In genomic region chr12:84284885-84285592, GRCm38 (mm10) we compare ENCODE assay signal across 8 mouse cellular contexts. TPM values are rescaled to one million over a fixed set of nuclear protein-coding genes. Genes with fewer than 3 reads are reported as not detected.
A peak's percentile ranks its signal among the peaks of the same experiment; 100 is the strongest.
DNase-seq lines count a peak whose midpoint lies in the region; ATAC-seq and TF ChIP-seq lines count a peak whose summit lies in the region.

Gene Ptgr2, plus strand, starts transcription at chr12:84285232.

- no peaks in the 10 kb centered on the region for H3K27me3 ChIP-seq in Patski
- H3K27me3 ChIP-seq in hindbrain, embryonic 13.5 days, result no peaks in the 10 kb centered on the region

- no peak for TF ChIP-seq CTCF in Patski (IDR thresholded peaks at IDR 0.05)

- no peaks in the 10 kb centered on the region for H3K9me3 ChIP-seq in hindbrain, embryonic 13.5 days

- DNase-seq in Patski (ENCODE audit: low read depth, low spot score), result peak; percentile 42
- DNase-seq in cerebellum, postnatal 14 days, result peak; percentile 88 to 94
- DNase-seq in frontal cortex, postnatal 14 days (ENCODE audit: low spot score in 2 of 2), result peak; percentile 80 to 90
- DNase-seq in layer of hippocampus, postnatal 25 days (ENCODE audit: extremely low spot score in 1 of 2, low spot score in 1 of 2), result peak; percentile 57 to 67
- peak; percentile 98 for DNase-seq in lung, postnatal 25 days (ENCODE audit: low spot score)
- peak; percentile 99 for DNase-seq in retina, embryonic 14.5 days (ENCODE audit: low spot score)
- peak; percentile 93 for DNase-seq in thymus, postnatal 4 days

- ATAC-seq in Patski, result peak; percentile 60
- peak; percentile 90 for ATAC-seq in hindbrain, embryonic 13.5 days (ENCODE audit: low FRiP score)

- peak within 1 kb of the TSS; percentile 30 for H3K27ac ChIP-seq in hindbrain, embryonic 13.5 days

- CTCF ChIA-PET in Patski (lab: Charles Lee), result no interaction called here

- WGBS in hindbrain, embryonic 13.5 days, result under 1% methylated on average over 39 of the region's 39 CpGs

- H3K9ac ChIP-seq in hindbrain, embryonic 13.5 days, result peak within 1 kb of the TSS; percentile 72

- peak within 1 kb of the TSS; percentile 57 for H3K4me3 ChIP-seq in hindbrain, embryonic 13.5 days

- POLR2A ChIA-PET in Patski (lab: Charles Lee), result no interaction called here

- in situ Hi-C loops in Patski (cut with MboI; ENCODE audit: low pct_unique_long_range_greater_than_20kb), result no loop called here

- H3K4me2 ChIP-seq in hindbrain, embryonic 13.5 days, result peak within 1 kb of the TSS; percentile 67

- peaks cover 11% of the 10 kb centered on the region for H3K4me1 ChIP-seq in hindbrain, embryonic 13.5 days (replicated peaks)

- no peaks in the 10 kb centered on the region for H3K36me3 ChIP-seq in hindbrain, embryonic 13.5 days

RNA-seq across cellular contexts. Expression of gene Ptgr2, which starts in this region (rescaled TPM):
- polyA plus RNA-seq in Patski (2021), result 39.1 TPM
- 14.2 and 15.1 TPM in 2 replicates for polyA plus RNA-seq in hindbrain, embryonic 13.5 days (2015; fragmentation: Nextera tagmentation; extraction: Ambion mirVana)
- total RNA-seq in layer of hippocampus, postnatal 25 days (2021), result 10 to 100 TPM; 38.0 to 41.3 TPM

Comparison
In these comparisons a context has a peak if more than half of its experiments do, and no peak if none do; other contexts are left out.
1. Peak in every context shown above with its lines: DNase-seq, ATAC-seq, H3K4me3 ChIP-seq and H3K27ac ChIP-seq.
2. DNase-seq: peak in every context shown above with its lines; median percentile 99 in retina, embryonic 14.5 days; 98 in lung, postnatal 25 days; 93 in thymus, postnatal 4 days; 91 in cerebellum, postnatal 14 days; 85 in frontal cortex, postnatal 14 days; 62 in layer of hippocampus, postnatal 25 days; 42 in Patski.